Mouse (Mus musculus): ENCODE data around the gene Itgam. TPM values are rescaled to one million over a fixed set of nuclear protein-coding genes. Genes with fewer than 3 reads are reported as not detected.

The Itgam gene
- polyA plus RNA-seq, 1 experiment from 2014 or later: 0.22 TPM

- Histone ChIP-seq H3K27me3 (replicated peaks; ENCODE audit: control insufficient read depth, insufficient read depth, low read length) (no peaks in the 10 kb centered on the region), H3K27ac (ENCODE audit: low read depth, low read length) (no peak overlapping the region), H3K36me3 (ENCODE audit: control insufficient read depth, insufficient read depth, low read length) (no peaks in the 10 kb centered on the region), H3K4me2 (ENCODE audit: low read length) (no peak overlapping the region), H3K4me1 (ENCODE audit: control insufficient read depth, insufficient read depth, low read length) (no peaks in the 10 kb centered on the region), H3K9ac (ENCODE audit: low read length) (no peak overlapping the region), H3K9me3 (replicated peaks; ENCODE audit: control insufficient read depth, low read length) (no peaks in the 10 kb centered on the region), H3K4me3 (ENCODE audit: low read depth, low read length) (no peak overlapping the region)
- no peak for ATAC-seq
- no peak for DNase-seq (ENCODE audit: low spot score)
- WGBS: 96% methylated on average over 4 of the region's 4 CpGs
Observed at GRCm38 (mm10) chr7:128048819-128049218, 13.6 kb upstream of the Itgam start.

GRCm38 (mm10) chr7:128049254-128049653 is 13.2 kb upstream of the Itgam start:
- Histone ChIP-seq H3K4me1 (ENCODE audit: control insufficient read depth, insufficient read depth, low read length) (no peaks in the 10 kb centered on the region), H3K9me3 (replicated peaks; ENCODE audit: control insufficient read depth, low read length) (no peaks in the 10 kb centered on the region), H3K27me3 (replicated peaks; ENCODE audit: control insufficient read depth, insufficient read depth, low read length) (no peaks in the 10 kb centered on the region), H3K4me3 (ENCODE audit: low read depth, low read length) (no peak overlapping the region), H3K9ac (ENCODE audit: low read length) (no peak overlapping the region), H3K4me2 (ENCODE audit: low read length) (no peak overlapping the region), H3K36me3 (ENCODE audit: control insufficient read depth, insufficient read depth, low read length) (no peaks in the 10 kb centered on the region), H3K27ac (ENCODE audit: low read depth, low read length) (no peak overlapping the region)
- ATAC-seq: no peak
- 84% methylated on average over 2 of the region's 2 CpGs for WGBS
- DNase-seq (ENCODE audit: low spot score): no peak

GRCm38 (mm10) chr7:128050739-128051138 is 11.7 kb upstream of the Itgam start:
- 77% methylated on average over 4 of the region's 4 CpGs for WGBS
- no peak overlapping the region for H3K27ac ChIP-seq (ENCODE audit: low read depth, low read length)
- H3K9ac ChIP-seq (ENCODE audit: low read length): no peak overlapping the region
- H3K9me3 ChIP-seq (replicated peaks; ENCODE audit: control insufficient read depth, low read length): no peaks in the 10 kb centered on the region
- no peak overlapping the region for H3K4me3 ChIP-seq (ENCODE audit: low read depth, low read length)
- H3K4me1 ChIP-seq (ENCODE audit: control insufficient read depth, insufficient read depth, low read length): no peaks in the 10 kb centered on the region
- no peaks in the 10 kb centered on the region for H3K36me3 ChIP-seq (ENCODE audit: control insufficient read depth, insufficient read depth, low read length)
- no peak overlapping the region for H3K4me2 ChIP-seq (ENCODE audit: low read length)
- ATAC-seq (no peak), DNase-seq (ENCODE audit: low spot score) (no peak)
- no peaks in the 10 kb centered on the region for H3K27me3 ChIP-seq (replicated peaks; ENCODE audit: control insufficient read depth, insufficient read depth, low read length)

GRCm38 (mm10) chr7:128053061-128053460 is 9.4 kb upstream of the Itgam start:
- Histone ChIP-seq H3K4me2 (ENCODE audit: low read length) (no peak overlapping the region), H3K9ac (ENCODE audit: low read length) (no peak overlapping the region), H3K9me3 (replicated peaks; ENCODE audit: control insufficient read depth, low read length) (no peaks in the 10 kb centered on the region), H3K27ac (ENCODE audit: low read depth, low read length) (no peak overlapping the region), H3K4me3 (ENCODE audit: low read depth, low read length) (no peak overlapping the region), H3K36me3 (ENCODE audit: control insufficient read depth, insufficient read depth, low read length) (no peaks in the 10 kb centered on the region), H3K27me3 (replicated peaks; ENCODE audit: control insufficient read depth, insufficient read depth, low read length) (no peaks in the 10 kb centered on the region), H3K4me1 (ENCODE audit: control insufficient read depth, insufficient read depth, low read length) (no peaks in the 10 kb centered on the region)
- DNase-seq (ENCODE audit: low spot score) (no peak), ATAC-seq (no peak)
- 82% methylated on average over 5 of the region's 5 CpGs for WGBS

- H3K4me3 ChIP-seq (ENCODE audit: low read depth, low read length): no peak overlapping the region
- no peak for ATAC-seq
- H3K9me3 ChIP-seq (replicated peaks; ENCODE audit: control insufficient read depth, low read length): no peaks in the 10 kb centered on the region
- H3K4me1 ChIP-seq (ENCODE audit: control insufficient read depth, insufficient read depth, low read length): no peaks in the 10 kb centered on the region
- WGBS: 66% methylated on average over 3 of the region's 3 CpGs
- no peak for DNase-seq (ENCODE audit: low spot score)
- H3K36me3 ChIP-seq (ENCODE audit: control insufficient read depth, insufficient read depth, low read length): no peaks in the 10 kb centered on the region
- H3K27ac ChIP-seq (ENCODE audit: low read depth, low read length): no peak overlapping the region
- H3K9ac ChIP-seq (ENCODE audit: low read length): no peak overlapping the region
- H3K4me2 ChIP-seq (ENCODE audit: low read length): no peak overlapping the region
- no peaks in the 10 kb centered on the region for H3K27me3 ChIP-seq (replicated peaks; ENCODE audit: control insufficient read depth, insufficient read depth, low read length)
Observed at GRCm38 (mm10) chr7:128056917-128057444, 5.5 kb upstream of the Itgam start.

DNA sequence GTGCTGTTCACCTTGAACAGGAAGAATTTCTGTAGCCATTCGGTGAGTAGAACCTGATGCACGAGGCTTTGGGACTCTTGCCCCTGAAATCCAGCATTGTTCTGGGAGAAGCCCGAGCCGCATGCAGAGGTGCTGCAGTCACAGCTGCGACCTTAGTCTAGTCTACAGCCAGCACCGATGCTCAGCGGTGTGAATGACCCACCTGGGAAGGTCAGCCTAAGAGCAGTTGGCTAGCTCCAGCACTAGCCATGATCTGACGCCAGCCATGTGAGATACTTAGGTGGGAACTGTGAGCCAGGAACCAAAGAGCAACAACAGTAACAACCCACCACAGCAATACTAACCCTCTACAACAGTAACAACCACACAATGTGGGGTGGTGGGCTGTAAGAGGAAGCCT is 4.6 kb upstream of the Itgam start:
- ATAC-seq (no peak), DNase-seq (ENCODE audit: low spot score) (no peak)
- H3K4me3 ChIP-seq (ENCODE audit: low read depth, low read length): no peak overlapping the region
- no peak overlapping the region for H3K9ac ChIP-seq (ENCODE audit: low read length)
- H3K27me3 ChIP-seq (replicated peaks; ENCODE audit: control insufficient read depth, insufficient read depth, low read length): no peaks in the 10 kb centered on the region
- H3K27ac ChIP-seq (ENCODE audit: low read depth, low read length): no peak overlapping the region
- H3K36me3 ChIP-seq (ENCODE audit: control insufficient read depth, insufficient read depth, low read length): no peaks in the 10 kb centered on the region
- WGBS: 85% methylated on average over 8 of the region's 8 CpGs
- no peaks in the 10 kb centered on the region for H3K9me3 ChIP-seq (replicated peaks; ENCODE audit: control insufficient read depth, low read length)
- no peak overlapping the region for H3K4me2 ChIP-seq (ENCODE audit: low read length)
- no peaks in the 10 kb centered on the region for H3K4me1 ChIP-seq (ENCODE audit: control insufficient read depth, insufficient read depth, low read length)

- Histone ChIP-seq H3K9ac (ENCODE audit: low read length) (no peak overlapping the region), H3K4me2 (ENCODE audit: low read length) (no peak overlapping the region), H3K4me1 (ENCODE audit: control insufficient read depth, insufficient read depth, low read length) (no peaks in the 10 kb centered on the region), H3K36me3 (ENCODE audit: control insufficient read depth, insufficient read depth, low read length) (no peaks in the 10 kb centered on the region), H3K9me3 (replicated peaks; ENCODE audit: control insufficient read depth, low read length) (no peaks in the 10 kb centered on the region), H3K27ac (ENCODE audit: low read depth, low read length) (no peak overlapping the region), H3K27me3 (replicated peaks; ENCODE audit: control insufficient read depth, insufficient read depth, low read length) (no peaks in the 10 kb centered on the region), H3K4me3 (ENCODE audit: low read depth, low read length) (no peak overlapping the region)
- WGBS: 71% methylated on average over 7 of the region's 7 CpGs
- ATAC-seq (no peak), DNase-seq (ENCODE audit: low spot score) (no peak)
Observed at GRCm38 (mm10) chr7:128058576-128058975, 3.9 kb upstream of the Itgam start.

DNA sequence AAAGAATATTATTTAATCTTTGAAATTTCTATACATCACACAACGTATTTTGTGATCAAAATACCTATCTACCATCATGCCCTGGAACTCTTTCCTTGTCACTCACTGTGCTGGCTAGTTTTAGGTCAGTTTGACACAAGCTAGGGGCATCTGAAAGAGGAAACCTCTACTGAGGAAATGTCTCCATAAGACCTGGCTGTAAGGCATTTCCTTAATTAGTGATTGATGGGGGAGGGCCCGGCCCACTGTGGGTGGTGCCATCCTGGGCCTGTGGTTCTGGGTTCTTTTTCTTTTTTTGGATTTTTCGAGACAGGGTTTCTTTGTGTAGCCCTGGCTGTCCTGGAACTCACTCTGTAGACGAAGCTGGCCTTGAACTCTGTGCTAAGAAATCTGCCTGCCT is 3.3 kb upstream of the Itgam start:
- H3K4me1 ChIP-seq (ENCODE audit: control insufficient read depth, insufficient read depth, low read length): no peaks in the 10 kb centered on the region
- H3K4me3 ChIP-seq (ENCODE audit: low read depth, low read length): no peak overlapping the region
- H3K27me3 ChIP-seq (replicated peaks; ENCODE audit: control insufficient read depth, insufficient read depth, low read length): no peaks in the 10 kb centered on the region
- no peaks in the 10 kb centered on the region for H3K36me3 ChIP-seq (ENCODE audit: control insufficient read depth, insufficient read depth, low read length)
- no peak overlapping the region for H3K4me2 ChIP-seq (ENCODE audit: low read length)
- no peaks in the 10 kb centered on the region for H3K9me3 ChIP-seq (replicated peaks; ENCODE audit: control insufficient read depth, low read length)
- ATAC-seq: no peak
- no peak overlapping the region for H3K9ac ChIP-seq (ENCODE audit: low read length)
- 78% methylated on average over 4 of the region's 4 CpGs for WGBS
- DNase-seq (ENCODE audit: low spot score): no peak
- H3K27ac ChIP-seq (ENCODE audit: low read depth, low read length): no peak overlapping the region

DNA sequence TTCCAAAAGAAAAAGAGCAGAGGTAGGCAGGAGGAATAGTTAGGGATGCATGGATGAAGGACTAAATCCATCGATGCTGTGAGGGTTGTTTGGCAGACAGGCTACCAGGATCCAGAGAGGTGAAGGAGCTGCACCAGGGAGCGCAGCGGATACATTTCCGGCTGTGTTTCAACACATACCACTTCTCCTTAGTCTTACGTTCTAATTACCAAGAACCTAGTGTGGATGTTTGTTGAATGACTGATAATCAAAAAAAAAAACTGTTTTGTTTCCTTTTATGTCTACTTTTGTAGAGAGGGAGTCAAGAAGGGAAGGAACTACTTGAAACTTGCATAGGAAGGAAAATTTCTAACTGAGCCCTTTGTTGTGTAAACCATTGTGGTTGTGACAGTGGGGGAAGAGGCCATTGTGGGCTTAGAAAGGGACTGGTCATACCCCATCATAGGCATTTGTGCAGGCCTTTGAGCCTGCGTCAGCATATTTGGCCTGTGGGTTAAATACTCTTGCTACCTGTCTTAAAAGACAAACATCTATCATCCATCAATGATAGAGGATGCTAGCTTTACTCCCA is 856 bp downstream of the Itgam start:
- Histone ChIP-seq H3K27me3 (replicated peaks; ENCODE audit: control insufficient read depth, insufficient read depth, low read length) (no peaks in the 10 kb centered on the region), H3K4me3 (ENCODE audit: low read depth, low read length) (no peak overlapping the region), H3K9ac (ENCODE audit: low read length) (no peak overlapping the region), H3K36me3 (ENCODE audit: control insufficient read depth, insufficient read depth, low read length) (no peaks in the 10 kb centered on the region), H3K4me2 (ENCODE audit: low read length) (no peak overlapping the region), H3K9me3 (replicated peaks; ENCODE audit: control insufficient read depth, low read length) (no peaks in the 10 kb centered on the region), H3K4me1 (ENCODE audit: control insufficient read depth, insufficient read depth, low read length) (no peaks in the 10 kb centered on the region), H3K27ac (ENCODE audit: low read depth, low read length) (no peak overlapping the region)
- ATAC-seq (no peak), DNase-seq (ENCODE audit: low spot score) (no peak)
- 83% methylated on average over 6 of the region's 6 CpGs for WGBS

Measured in forebrain, embryonic 14.5 days (tissue).